Mouse (Mus musculus) stomach, embryonic 14.5 days (tissue): Measurements from ENCODE around the gene Bbc3. TPM values are rescaled to one million over a fixed set of nuclear protein-coding genes. Genes with fewer than 3 reads are reported as not detected.
A peak's percentile ranks its signal among the peaks of the same experiment; 100 is the strongest.

Experiments used
- ATAC-seq: fragments of 200-750 bp; cut with Nextera tagmentation; 2 replicates; pipeline ENCODE4 v1.8.0; 2017; ENCODE audit warnings: low read depth, moderate TSS enrichment; ENCODE audit not compliant: insufficient number of reproducible peaks, insufficient read depth, low FRiP score
- H3K27ac ChIP-seq: fragments of 300-500 bp; sonication (generic); 2 replicates; pipeline ENCODE4 v1.5.1; 2014; ENCODE audit warnings: mild to moderate bottlenecking, low read length, moderate library complexity, mixed read lengths
- H3K27me3 ChIP-seq: fragments of 300-500 bp; sonication (generic); 2 replicates; pipeline ENCODE4 v1.6.1; 2014; ENCODE audit warnings: low read length, control low read depth, mixed read lengths; ENCODE audit not compliant: control insufficient read depth, insufficient read depth
- H3K36me3 ChIP-seq: fragments of 300-500 bp; sonication (generic); 2 replicates; pipeline ENCODE4 v1.6.1; 2014; ENCODE audit warnings: mild to moderate bottlenecking, control low read depth, low read length, moderate library complexity, mixed read lengths; ENCODE audit not compliant: control insufficient read depth, insufficient read depth
- H3K4me1 ChIP-seq: fragments of 300-500 bp; sonication (generic); 2 replicates; pipeline ENCODE4 v1.6.1; 2014; ENCODE audit warnings: low read length, control low read depth, mixed read lengths; ENCODE audit not compliant: control insufficient read depth, insufficient read depth
- H3K4me2 ChIP-seq: fragments of 300-500 bp; sonication (generic); replicated peaks from 2 replicates; pipeline ENCODE4 v1.6.1; 2014; ENCODE audit warnings: low read depth, low read length, control low read depth
- H3K4me3 ChIP-seq: fragments of 300-500 bp; sonication (generic); 2 replicates; pipeline ENCODE4 v1.5.1; 2014; ENCODE audit warnings: low read depth, low read length, control low read depth
- H3K9ac ChIP-seq: fragments of 300-500 bp; sonication (generic); replicated peaks from 2 replicates; pipeline ENCODE4 v1.6.1; 2014; ENCODE audit warnings: low read depth, mild to moderate bottlenecking, control low read depth, low read length, moderate library complexity, mixed read lengths
- H3K9me3 ChIP-seq: fragments of 300-500 bp; sonication (generic); 2 replicates; pipeline ENCODE4 v1.6.1; 2016; ENCODE audit warnings: low read depth, low read length, control low read depth; ENCODE audit not compliant: control insufficient read depth
- WGBS: fragments of 180-500 bp; shearing (Covaris S2); extraction: QIAGEN DNeasy Blood & Tissue Kit; methylation state at CpG from one replicate; pipeline ENCODE4 v1.1.7; 2014; 5-methylcytosine and 5-hydroxymethylcytosine counted together
- polyA plus RNA-seq: library from polyadenylated mRNA; unstranded; fragments of >200 nt; fragmentation: Nextera tagmentation; extraction: Ambion mirVana; gene quantifications from 2 replicates; pipeline ENCODE4 v1.2.1, GENCODE M21; 2014

Bbc3 gene
- polyA plus RNA-seq, 1 experiment from 2014 or later: 5.2 TPM

DNA sequence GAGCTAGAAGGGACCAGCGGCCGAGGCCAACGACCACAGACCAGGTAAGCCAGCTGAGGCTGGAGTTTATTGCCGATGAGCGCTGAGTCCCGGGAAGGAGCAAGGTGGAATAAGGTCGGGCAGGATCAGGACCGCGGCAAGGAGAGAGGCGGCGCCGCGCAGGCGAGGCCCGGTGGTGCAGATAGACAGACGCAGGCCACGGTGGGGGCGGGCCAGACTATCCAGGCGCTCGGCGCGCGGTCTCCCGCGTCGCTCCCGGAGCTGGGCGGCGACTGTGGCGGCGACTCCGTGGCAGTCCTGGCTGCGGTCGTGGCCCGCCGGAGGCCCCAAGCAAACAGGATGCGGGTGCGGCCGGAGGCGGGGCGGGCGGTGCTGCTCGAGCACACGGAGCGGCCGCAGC, 35.5 kb upstream of the Bbc3 start:
- Histone ChIP-seq H3K27me3 (no peaks in the 10 kb centered on the region), H3K9me3 (no peaks in the 10 kb centered on the region), H3K4me1 (peaks cover 16% of the 10 kb centered on the region), H3K36me3 (peaks cover 20% of the 10 kb centered on the region), H3K27ac (peak overlapping the region; percentile 81), H3K9ac (peak overlapping the region; percentile 62), H3K4me3 (peak overlapping the region; percentile 67), H3K4me2 (peak overlapping the region; percentile 54)
- ATAC-seq: peak; percentile 81
- under 1% methylated on average over 42 of the region's 46 CpGs for WGBS

DNA sequence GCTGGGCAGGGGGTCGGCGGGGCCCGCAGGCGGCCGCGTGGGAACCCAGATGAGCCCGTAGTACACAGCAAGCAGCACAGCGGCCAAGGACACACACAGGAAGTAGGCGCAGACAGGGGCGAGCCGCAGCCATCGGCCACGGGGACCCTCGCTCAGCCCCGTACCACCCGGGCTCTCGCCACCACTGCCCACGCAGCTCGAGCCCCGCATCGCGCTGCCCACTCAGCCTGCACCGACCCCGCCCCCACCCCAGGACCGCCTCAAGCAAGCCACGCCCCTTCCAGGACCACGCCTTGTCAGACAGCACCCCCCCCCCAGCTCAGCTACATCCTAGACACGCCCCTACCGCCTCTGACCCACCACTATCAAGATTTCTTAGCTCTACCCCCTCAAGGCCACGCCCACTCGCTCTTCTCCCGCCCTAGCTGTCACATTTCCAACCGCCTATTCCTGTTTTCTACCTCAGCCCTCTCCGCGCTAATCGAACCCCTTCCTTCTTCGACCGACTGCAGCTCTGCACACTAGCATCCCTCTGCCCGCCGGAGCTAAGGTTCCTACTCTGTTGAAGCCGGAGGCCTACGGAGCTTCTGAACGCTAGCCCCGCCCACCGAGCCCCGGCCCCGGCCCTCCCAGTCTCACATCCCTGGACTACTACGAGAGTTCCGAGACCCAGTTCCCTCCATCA, 35.0 kb upstream of the Bbc3 start, which contains the start of gene Inafm1:
Gene Inafm1 (minus strand): TSS at position 537 of the 685 bp plus-strand sequence.
- WGBS: under 1% methylated on average over 36 of the region's 49 CpGs
- no peaks in the 10 kb centered on the region for H3K9me3 ChIP-seq
- peak within 1 kb of the TSS; percentile 62 for H3K9ac ChIP-seq
- peak within 1 kb of the TSS; percentile 67 for H3K4me3 ChIP-seq
- H3K4me2 ChIP-seq: peak within 1 kb of the TSS; percentile 54
- H3K27ac ChIP-seq: peak within 1 kb of the TSS; percentile 81
- ATAC-seq: peak; percentile 87
- peaks cover 16% of the 10 kb centered on the region for H3K4me1 ChIP-seq
- H3K36me3 ChIP-seq: peaks cover 24% of the 10 kb centered on the region
- no peaks in the 10 kb centered on the region for H3K27me3 ChIP-seq

DNA sequence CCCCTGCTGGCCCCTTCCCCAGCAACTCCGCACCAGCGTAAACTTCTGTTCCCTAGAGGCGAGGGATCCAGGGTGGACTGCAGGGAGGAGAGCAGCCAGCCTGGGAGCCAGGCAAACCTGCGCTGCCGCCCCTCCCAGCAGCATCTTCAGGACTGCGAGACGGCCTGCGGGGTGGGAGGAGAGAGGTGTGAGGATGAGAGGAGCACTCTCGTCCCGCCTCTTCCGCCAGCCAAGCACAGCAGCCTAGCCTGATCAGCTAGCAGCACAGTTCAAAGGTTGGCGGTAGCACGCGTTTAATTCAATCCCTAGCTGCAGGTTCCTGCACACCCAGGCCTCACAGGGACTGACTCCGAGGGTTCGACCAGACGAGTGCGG, 34.4 kb upstream of the Bbc3 start:
- Histone ChIP-seq H3K9me3 (no peaks in the 10 kb centered on the region), H3K36me3 (peaks cover 27% of the 10 kb centered on the region), H3K27me3 (no peaks in the 10 kb centered on the region), H3K4me2 (peak overlapping the region; percentile 54), H3K4me1 (peaks cover 16% of the 10 kb centered on the region), H3K4me3 (peak overlapping the region; percentile 67), H3K27ac (peak overlapping the region; percentile 81), H3K9ac (peak overlapping the region; percentile 0; the same call in 1 of the 2 replicates)
- ATAC-seq: peak; percentile 72
- under 1% methylated on average over 17 of the region's 18 CpGs for WGBS

DNA sequence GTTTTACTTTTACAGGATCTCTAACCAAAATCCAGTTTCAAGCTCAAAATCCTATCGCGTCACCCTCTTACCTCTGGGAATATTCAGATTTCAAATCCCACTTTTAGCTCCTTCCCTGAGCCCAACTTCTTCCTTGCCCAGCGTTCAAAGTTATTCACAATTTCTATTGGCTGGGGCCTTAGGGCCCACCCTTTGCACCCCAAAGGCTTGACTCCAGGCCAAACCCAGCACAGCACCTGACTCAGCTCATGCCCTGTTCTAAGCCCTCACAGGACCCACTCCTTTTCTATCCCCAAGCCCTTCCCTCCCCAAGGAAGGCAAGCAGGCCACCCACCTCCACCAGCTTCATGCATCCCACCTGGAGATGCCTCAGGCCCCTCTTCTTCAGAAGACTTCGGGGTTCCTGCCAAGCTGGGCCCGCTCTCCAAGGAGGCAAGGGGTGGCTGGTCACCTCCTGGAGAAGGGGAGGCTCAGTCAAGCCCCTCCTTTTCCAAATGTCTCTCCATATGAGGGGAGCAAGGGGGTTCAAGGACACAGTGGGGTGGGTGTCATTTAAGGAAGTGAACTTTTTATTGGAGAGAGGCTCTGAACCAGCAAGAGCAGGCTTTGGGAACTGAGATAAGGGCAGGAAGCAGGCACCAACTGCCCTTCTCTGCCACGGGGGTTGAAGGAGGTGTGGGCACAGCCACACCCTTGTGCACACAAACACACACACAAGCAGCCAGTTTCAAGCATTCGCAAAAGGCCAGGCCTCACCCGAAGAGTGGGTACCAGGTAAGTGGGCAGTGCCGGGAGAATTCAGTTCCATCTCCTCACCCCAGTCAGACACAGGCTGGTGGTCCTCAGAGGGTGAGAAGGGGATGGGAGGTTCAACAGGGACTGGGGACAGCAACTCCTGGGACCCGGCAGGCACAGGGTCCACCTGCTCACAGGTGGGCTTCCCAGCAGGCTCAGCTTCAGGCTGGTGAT, 33.0 kb upstream of the Bbc3 start:
- peaks cover 16% of the 10 kb centered on the region for H3K4me1 ChIP-seq
- WGBS: 88% methylated on average over 10 of the region's 10 CpGs
- H3K4me3 ChIP-seq: no peak overlapping the region
- ATAC-seq: no peak
- H3K9me3 ChIP-seq: no peaks in the 10 kb centered on the region
- H3K9ac ChIP-seq: no peak overlapping the region
- H3K27me3 ChIP-seq: no peaks in the 10 kb centered on the region
- H3K36me3 ChIP-seq: peaks cover 31% of the 10 kb centered on the region
- no peak overlapping the region for H3K4me2 ChIP-seq
- peak overlapping the region; percentile 81; the same call in 1 of the 2 replicates for H3K27ac ChIP-seq

DNA sequence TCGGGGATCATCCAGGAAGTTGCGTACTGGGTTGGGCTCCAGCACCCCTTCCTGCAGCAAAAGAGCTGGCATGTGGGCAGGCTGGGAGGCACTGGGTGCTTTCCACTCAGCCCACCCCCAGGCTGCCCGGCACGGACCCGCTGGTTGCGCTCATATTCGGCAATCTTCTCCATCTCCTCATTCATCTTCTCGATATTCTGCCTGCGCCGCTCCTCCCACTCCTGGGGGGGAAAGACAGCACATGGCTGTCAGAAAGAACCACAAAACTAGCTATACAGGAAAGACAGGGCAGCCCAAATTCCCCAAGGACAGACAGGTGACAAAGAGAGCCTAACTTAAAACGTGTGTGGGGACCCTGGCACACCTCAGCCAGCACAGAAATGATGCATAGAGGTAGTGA, 27.5 kb upstream of the Bbc3 start:
- Histone ChIP-seq H3K4me1 (peaks cover 7% of the 10 kb centered on the region; the same call in 1 of the 2 replicates), H3K27me3 (no peaks in the 10 kb centered on the region), H3K4me2 (no peak overlapping the region), H3K36me3 (peaks cover 61% of the 10 kb centered on the region), H3K27ac (no peak overlapping the region), H3K9me3 (no peaks in the 10 kb centered on the region), H3K9ac (no peak overlapping the region), H3K4me3 (no peak overlapping the region)
- ATAC-seq: no peak
- 89% methylated on average over 11 of the region's 11 CpGs for WGBS

DNA sequence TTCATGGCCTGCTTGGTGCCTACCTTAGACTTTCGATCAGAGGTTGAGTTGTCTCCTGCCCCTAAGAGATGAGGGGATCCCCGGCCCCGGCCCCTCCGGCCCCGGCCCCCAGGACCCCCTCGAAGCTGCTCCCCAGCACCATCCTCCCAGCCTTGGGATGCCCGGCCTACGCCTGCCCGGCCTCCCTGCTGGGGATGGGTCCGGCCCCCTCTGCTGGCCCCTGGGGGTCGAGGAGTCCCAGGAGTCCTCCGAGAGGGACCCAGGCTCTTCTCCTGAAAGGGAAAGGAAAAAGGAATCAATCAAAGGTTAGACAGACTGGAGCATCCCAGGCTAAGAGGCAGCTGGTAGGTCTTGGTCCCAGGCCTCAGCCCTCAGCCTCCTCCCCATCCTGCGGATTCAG, 25.9 kb upstream of the Bbc3 start:
- Histone ChIP-seq H3K27me3 (no peaks in the 10 kb centered on the region), H3K4me2 (no peak overlapping the region), H3K36me3 (peaks cover 49% of the 10 kb centered on the region), H3K9me3 (no peaks in the 10 kb centered on the region), H3K27ac (no peak overlapping the region), H3K9ac (no peak overlapping the region), H3K4me3 (no peak overlapping the region), H3K4me1 (peaks cover 7% of the 10 kb centered on the region; the same call in 1 of the 2 replicates)
- ATAC-seq: no peak
- 85% methylated on average over 13 of the region's 13 CpGs for WGBS

DNA sequence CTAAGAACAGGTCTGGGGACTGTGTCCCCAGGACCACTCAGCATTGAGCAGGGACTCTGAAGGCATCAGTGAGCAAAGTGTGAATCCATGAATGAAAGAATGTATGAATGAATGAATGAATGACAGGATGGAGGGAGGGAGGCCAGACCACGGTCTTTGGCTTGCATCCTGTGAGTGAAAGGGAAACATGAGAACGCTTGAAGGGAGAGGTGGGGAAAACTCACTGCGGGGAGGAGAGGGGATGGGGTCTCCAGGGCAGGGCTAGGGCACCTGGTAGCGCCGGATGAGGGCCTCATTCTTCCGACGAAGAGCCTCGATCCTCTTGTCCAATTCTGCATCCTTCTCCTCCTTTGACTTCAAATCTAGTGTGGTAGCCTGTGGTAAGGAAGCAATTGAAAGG, 24.2 kb upstream of the Bbc3 start:
- WGBS: 88% methylated on average over 8 of the region's 8 CpGs
- H3K4me3 ChIP-seq: no peak overlapping the region
- ATAC-seq: no peak
- no peaks in the 10 kb centered on the region for H3K27me3 ChIP-seq
- H3K36me3 ChIP-seq: peaks cover 41% of the 10 kb centered on the region
- no peak overlapping the region for H3K4me2 ChIP-seq
- H3K9me3 ChIP-seq: no peaks in the 10 kb centered on the region
- H3K27ac ChIP-seq: no peak overlapping the region
- H3K4me1 ChIP-seq: peaks cover 7% of the 10 kb centered on the region; the same call in 1 of the 2 replicates
- no peak overlapping the region for H3K9ac ChIP-seq

DNA sequence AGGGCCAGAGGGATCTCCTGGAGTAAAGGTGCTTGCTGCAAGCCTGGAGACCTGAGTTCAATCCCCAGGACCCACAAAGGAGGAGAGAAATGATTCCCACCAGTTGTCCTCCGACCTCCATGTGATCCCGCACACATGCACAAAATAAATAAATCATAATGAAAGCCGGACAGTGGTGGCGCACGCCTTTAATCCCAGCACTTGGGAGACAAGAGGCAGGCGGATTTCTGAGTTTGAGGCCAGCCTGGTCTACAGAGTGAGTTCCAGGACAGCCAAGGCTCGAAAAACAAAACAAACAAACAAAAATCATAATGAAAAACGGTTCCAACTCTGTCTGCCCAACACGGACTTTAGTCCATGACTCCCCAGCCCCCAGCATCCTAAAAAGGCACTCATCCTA, 23.3 kb upstream of the Bbc3 start:
- no peaks in the 10 kb centered on the region for H3K27me3 ChIP-seq
- 45% methylated on average over 9 of the region's 9 CpGs for WGBS
- H3K4me2 ChIP-seq: peak overlapping the region; percentile 64
- peaks cover 7% of the 10 kb centered on the region; the same call in 1 of the 2 replicates for H3K4me1 ChIP-seq
- no peak for ATAC-seq
- H3K9me3 ChIP-seq: no peaks in the 10 kb centered on the region
- peaks cover 37% of the 10 kb centered on the region for H3K36me3 ChIP-seq
- H3K4me3 ChIP-seq: peak overlapping the region; percentile 61
- H3K27ac ChIP-seq: peak overlapping the region; percentile 66; the same call in 1 of the 2 replicates
- H3K9ac ChIP-seq: no peak overlapping the region
